Mouse (Mus musculus) thymus, adult 2 months (tissue): ENCODE results near the gene Tef. TPM values are rescaled to one million over a fixed set of nuclear protein-coding genes. Genes with fewer than 3 reads are reported as not detected.

Source experiments
- DNase-seq: peaks from one replicate; pipeline ENCODE4 v3.0.0; 2021
- H3K27ac ChIP-seq: fragments of 200-500 bp; 2 replicates; pipeline ENCODE4 v1.5.1; 2012; ENCODE audit warnings: low read length, control low read depth; ENCODE audit not compliant: control insufficient read depth, insufficient read depth
- H3K27me3 ChIP-seq: fragments of 200-500 bp; 2 replicates; pipeline ENCODE4 v1.6.1; 2012; ENCODE audit warnings: mild to moderate bottlenecking, low read length, moderate library complexity, mixed read lengths; ENCODE audit not compliant: control insufficient read depth, insufficient read depth
- H3K36me3 ChIP-seq: fragments of 200-500 bp; 2 replicates; pipeline ENCODE4 v1.6.1; 2012; ENCODE audit warnings: mild to moderate bottlenecking, low read length, moderate library complexity; ENCODE audit not compliant: control insufficient read depth, insufficient read depth
- H3K4me1 ChIP-seq: fragments of 200-500 bp; replicated peaks from 2 replicates; pipeline ENCODE4 v1.6.1; 2012; ENCODE audit warnings: low read length; ENCODE audit not compliant: control insufficient read depth, insufficient read depth
- H3K4me3 ChIP-seq: fragments of 200-500 bp; 2 replicates; pipeline ENCODE4 v1.5.1; 2012; ENCODE audit warnings: mild to moderate bottlenecking, low read length, control low read depth, moderate library complexity; ENCODE audit not compliant: control insufficient read depth, insufficient read depth
- CTCF ChIP-seq: fragments of 200-500 bp; IDR thresholded peaks from 2 replicates; pipeline ENCODE4 v1.5.1; 2012; ENCODE audit warnings: mild to moderate bottlenecking, control low read depth, low read length, moderate library complexity, borderline replicate concordance; ENCODE audit not compliant: control insufficient read depth, poor library complexity, insufficient read depth; ENCODE audit errors: extremely low read depth
- POLR2A ChIP-seq: fragments of 200-500 bp; IDR thresholded peaks from 2 replicates; pipeline ENCODE4 v1.6.1; 2012; ENCODE audit warnings: mild to moderate bottlenecking, low read length, control low read depth, moderate library complexity; ENCODE audit not compliant: control insufficient read depth, poor library complexity, insufficient read depth; ENCODE audit errors: extremely low read depth
- WGBS: fragments of 180-500 bp; shearing (Covaris S2); methylation state at CpG from one replicate; pipeline ENCODE4 v1.1.7; 2018; 5-methylcytosine and 5-hydroxymethylcytosine counted together
- polyA plus RNA-seq: library from polyadenylated mRNA; depleted of rRNA; stranded (reverse); fragments of >200 nt; gene quantifications from 2 replicates; pipeline ENCODE4 v1.2.3, GENCODE M21; 2012

Gene Tef
- polyA plus RNA-seq, 1 experiment: 34.6 TPM

GRCm38 (mm10) chr15:81834171-81834841, 32.1 kb downstream of the Tef start:
- Histone ChIP-seq H3K36me3 (no peaks in the 10 kb centered on the region), H3K4me1 (peaks cover 13% of the 10 kb centered on the region), H3K4me3 (no peak overlapping the region), H3K27me3 (no peaks in the 10 kb centered on the region), H3K27ac (no peak overlapping the region)
- no peak for DNase-seq
- TF ChIP-seq CTCF: no peak
- TF ChIP-seq POLR2A: no peak
- 96% methylated on average over 3 of the region's 3 CpGs for WGBS

- TF ChIP-seq CTCF (no peak), POLR2A (no peak)
- H3K27me3 ChIP-seq: no peaks in the 10 kb centered on the region
- 86% methylated on average over 10 of the region's 10 CpGs for WGBS
- no peak overlapping the region for H3K27ac ChIP-seq
- H3K4me3 ChIP-seq: no peak overlapping the region
- H3K4me1 ChIP-seq: peaks cover 13% of the 10 kb centered on the region
- no peak for DNase-seq
- H3K36me3 ChIP-seq: no peaks in the 10 kb centered on the region
Measured at GRCm38 (mm10) chr15:81835007-81835880, 33.0 kb downstream of the Tef start.

GRCm38 (mm10) chr15:81836124-81836821, 34.1 kb downstream of the Tef start:
- DNase-seq: no peak
- TF ChIP-seq POLR2A (no peak), CTCF (no peak)
- H3K27ac ChIP-seq: no peak overlapping the region
- no peaks in the 10 kb centered on the region for H3K27me3 ChIP-seq
- H3K4me1 ChIP-seq: peaks cover 13% of the 10 kb centered on the region
- peak overlapping the region; percentile 21 for H3K4me3 ChIP-seq
- H3K36me3 ChIP-seq: no peaks in the 10 kb centered on the region
- WGBS: 6% methylated on average over 33 of the region's 33 CpGs

- no peak for TF ChIP-seq CTCF
- TF ChIP-seq POLR2A: no peak
- no peak for DNase-seq
- Histone ChIP-seq H3K36me3 (no peaks in the 10 kb centered on the region), H3K4me3 (no peak overlapping the region), H3K4me1 (peaks cover 10% of the 10 kb centered on the region), H3K27ac (no peak overlapping the region), H3K27me3 (no peaks in the 10 kb centered on the region)
- WGBS: 53% methylated on average over 7 of the region's 7 CpGs
Measured at GRCm38 (mm10) chr15:81836966-81837920, 35.0 kb downstream of the Tef start.

DNA sequence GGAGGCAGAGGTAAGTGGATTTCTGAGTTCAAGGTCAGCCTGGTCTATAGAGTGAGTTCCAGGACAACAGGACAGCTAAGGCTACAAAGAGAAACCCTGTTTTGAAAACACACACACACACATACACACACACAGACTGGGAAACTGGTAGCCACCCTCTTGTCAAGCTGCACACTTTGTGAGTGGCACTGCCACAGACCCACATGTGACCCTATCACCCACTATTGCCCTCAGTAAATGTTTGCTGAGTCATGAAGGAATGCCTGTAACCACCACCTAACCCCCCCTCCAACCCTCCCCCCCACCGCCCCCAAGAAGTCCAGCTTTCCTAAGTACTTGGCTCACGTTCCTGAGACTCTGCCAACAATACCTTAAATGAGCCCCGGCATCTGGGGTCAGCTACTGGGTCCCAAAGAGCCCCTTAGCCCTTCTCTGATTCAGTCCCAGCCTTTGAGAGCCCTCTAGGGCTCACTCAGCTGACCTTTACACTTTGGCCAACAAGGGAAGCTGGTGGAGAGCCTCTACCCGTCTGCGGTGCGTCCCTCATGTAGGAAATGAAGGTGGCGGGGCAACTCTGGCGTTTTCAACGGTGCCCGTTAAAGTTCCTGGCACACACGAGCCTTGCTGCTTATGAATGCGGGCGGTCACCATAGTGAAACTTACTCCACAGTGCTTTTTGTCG, 36.5 kb downstream of the Tef start:
- no peak for TF ChIP-seq CTCF
- no peak for TF ChIP-seq POLR2A
- H3K36me3 ChIP-seq: no peaks in the 10 kb centered on the region
- H3K4me3 ChIP-seq: no peak overlapping the region
- WGBS: 64% methylated on average over 14 of the region's 14 CpGs
- peaks cover 10% of the 10 kb centered on the region for H3K4me1 ChIP-seq
- no peak overlapping the region for H3K27ac ChIP-seq
- DNase-seq: no peak
- H3K27me3 ChIP-seq: no peaks in the 10 kb centered on the region
